Mouse (Mus musculus) cortical plate, adult 2 months (tissue): ENCODE results near the gene Aff3.

Source experiments
- CTCF ChIP-seq: fragments of 200-500 bp; IDR thresholded peaks from 2 replicates; pipeline ENCODE4 v1.5.1; 2011; ENCODE audit warnings: mild to moderate bottlenecking, control low read depth, low read length; ENCODE audit not compliant: insufficient read depth; ENCODE audit errors: extremely low read depth
- POLR2A ChIP-seq: fragments of 200-500 bp; IDR thresholded peaks from 2 replicates; pipeline ENCODE4 v1.6.1; 2011; ENCODE audit warnings: mild to moderate bottlenecking, low read length, control low read depth; ENCODE audit not compliant: insufficient read depth; ENCODE audit errors: extremely low read depth

DNA sequence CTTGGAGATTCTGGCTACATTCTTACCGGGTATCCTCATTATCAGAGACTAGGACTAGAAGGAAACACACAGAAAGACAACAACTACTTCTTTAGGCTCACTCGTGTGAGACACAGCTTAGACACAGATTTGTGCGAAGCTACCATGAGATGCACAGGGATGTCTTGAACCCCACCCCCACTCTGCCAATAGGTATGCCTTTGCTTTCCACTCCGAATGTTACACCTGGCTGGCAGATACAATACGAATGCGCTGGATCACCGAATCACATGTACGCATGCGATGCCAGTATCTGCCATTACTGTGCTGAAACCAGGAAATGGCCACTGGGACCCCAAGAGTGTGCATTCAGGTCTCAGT, 370.4 kb downstream of the Aff3 start:
- TF ChIP-seq CTCF (no peak), POLR2A (no peak)
